Mouse (Mus musculus): ENCODE measurements around the gene Gp1ba.

Gp1ba gene

DNA sequence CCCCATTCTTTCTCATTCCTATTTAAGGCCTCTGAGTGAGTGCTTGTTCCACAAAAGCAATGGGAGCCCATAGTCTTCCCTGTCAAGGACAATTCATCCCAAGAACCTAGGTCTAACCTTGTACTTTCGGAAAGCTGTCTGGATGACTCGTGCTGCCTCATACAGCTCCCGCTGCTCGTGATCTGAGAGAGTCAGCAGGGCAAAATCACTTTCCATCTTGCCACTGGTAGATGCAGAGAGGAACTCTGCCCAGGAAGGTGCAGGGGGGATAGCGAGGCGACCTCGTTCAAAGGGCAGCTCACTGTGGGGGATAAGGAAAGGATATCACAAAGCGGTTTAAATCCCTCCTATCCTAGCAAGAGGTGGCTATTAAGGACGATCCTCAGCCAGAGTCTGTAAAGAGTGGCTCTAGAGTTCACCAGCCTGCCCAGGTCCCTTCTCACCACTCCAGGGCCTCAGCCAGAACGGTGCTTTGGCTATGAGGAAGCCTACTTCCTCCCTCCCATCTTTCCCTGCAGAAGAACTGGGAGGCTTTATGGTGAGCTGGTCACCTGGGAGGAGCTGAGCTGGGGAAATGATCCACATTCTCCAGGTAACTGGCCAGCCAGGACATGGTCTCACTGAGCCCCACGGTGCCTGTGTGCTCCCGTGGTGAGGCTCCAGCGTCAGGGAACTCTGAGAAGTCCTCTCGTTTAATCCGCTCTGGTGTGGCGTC, 32.6 kb downstream of the Gp1ba start:
- no peak for DNase-seq

- no peak for DNase-seq
Measured at GRCm38 (mm10) chr11:70674014-70674413, 35.1 kb downstream of the Gp1ba start.

- no peak for DNase-seq
Measured at GRCm38 (mm10) chr11:70674501-70674900, 35.6 kb downstream of the Gp1ba start.

- no peak for DNase-seq
Measured at GRCm38 (mm10) chr11:70678092-70678491, 39.2 kb downstream of the Gp1ba start.

GRCm38 (mm10) chr11:70678576-70678975, 39.7 kb downstream of the Gp1ba start:
- no peak for DNase-seq

DNA sequence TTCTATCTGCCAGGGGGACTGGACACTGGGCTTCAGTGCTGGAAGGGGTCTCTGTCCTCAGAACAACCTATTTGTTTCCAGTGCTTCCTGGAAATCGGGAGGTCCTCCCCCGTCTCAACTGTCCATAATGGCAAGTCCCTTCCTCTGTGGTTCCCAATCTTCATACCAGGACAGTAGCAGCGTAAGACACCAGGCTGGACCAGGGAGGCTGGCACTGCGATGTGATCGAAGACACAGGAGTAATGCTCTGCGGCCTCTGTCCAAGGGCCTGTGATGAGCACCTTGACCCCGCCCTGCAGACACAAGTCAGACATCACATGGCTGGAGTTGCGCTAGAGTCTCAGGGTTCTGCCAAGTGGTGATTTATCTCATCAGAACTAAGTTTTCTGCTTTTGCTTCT, 40.4 kb downstream of the Gp1ba start:
- no peak for DNase-seq

DNA sequence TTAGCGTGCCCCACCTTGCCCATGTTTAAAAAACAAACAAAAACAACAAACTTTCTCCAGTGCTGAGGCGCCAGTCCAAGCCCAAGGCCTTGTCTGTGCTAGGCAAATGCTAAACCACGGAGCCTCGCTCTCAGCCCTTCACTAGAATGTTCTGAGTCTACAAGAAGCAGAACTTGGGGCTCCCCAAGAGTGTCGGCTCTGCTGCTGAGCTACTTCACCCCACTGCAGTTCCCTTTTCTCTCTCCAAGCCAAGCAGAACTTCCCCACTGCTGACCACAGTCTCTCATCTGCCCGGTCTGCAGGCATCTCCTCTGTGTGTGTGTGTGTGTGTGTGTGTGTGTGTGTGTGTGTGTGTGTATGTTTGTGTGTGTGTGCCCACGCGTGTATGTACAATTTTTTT, 41.0 kb downstream of the Gp1ba start:
- DNase-seq, result no peak

DNA sequence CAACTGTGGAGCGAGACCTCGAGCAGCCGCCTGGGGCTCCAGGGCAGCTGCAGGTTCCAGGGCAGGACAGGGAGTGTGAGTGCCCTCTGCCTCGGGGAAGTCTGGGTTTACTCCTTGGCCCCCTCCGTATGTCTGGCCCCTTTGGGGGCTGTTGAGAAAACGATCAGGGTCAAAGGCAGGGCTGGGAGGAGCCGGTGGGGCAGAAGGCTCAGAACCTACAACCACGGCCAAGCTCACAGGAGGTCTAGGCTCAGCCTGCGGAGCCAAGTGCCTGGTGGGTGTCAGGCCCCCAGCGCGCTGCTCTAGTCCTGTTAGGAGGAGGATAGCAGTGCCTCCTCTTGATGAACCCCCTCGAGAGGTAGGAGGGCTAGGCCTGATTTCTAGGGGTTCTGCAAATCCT, 42.2 kb downstream of the Gp1ba start:
- no peak for DNase-seq

DNA sequence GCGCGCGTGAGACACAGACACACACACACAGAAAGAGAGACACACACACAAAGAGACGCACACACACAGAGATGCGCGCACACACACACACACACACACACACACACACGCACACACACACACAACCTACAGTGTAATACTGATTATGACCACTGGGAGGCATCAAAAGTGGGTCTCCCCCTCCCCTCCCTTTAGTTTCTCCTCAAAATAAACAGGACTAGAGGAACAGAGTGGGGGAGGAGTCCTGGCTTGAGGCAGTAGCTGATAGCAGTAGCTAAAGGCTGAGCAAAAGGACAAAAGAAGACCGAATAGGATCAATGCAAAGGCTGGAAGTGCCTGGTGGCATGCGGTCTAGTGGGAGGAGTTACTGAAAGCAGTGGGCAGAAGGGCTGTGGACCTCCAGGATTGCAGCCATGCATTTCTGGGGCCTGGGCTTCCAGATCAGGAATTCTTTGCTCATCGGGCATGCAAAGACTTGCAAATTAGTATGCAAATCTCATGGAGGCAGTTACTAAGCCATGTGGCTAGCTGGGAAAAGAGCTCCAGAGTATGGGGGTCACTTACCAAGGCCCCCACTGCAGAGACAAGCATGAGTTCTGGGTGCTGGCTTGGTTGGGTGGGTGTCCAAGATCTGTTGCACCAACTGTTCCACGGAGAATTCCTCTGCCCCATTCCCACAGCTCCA, 43.1 kb downstream of the Gp1ba start:
- peak; percentile 45 for DNase-seq

DNA sequence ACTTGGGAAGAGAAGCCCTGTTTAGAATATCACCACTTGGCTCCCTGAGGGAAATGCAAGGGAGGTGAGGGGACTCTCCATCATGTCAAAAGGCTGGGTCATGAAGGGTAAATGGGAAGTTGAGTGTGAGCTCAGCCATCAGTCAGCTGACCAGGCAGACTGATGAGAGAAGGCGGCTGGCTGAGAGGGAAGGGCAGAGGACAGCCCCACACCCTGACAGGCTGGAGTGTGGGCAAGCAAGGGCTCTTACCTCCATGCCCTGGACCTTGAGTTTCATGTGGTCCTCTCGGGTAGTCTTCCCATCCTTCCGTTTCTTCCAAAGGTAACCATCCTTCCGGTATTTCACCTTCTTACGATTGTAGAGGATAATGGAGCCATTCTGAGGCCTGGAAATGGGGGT, 44.7 kb downstream of the Gp1ba start:
- DNase-seq, result no peak

- DNase-seq, result no peak
Measured at GRCm38 (mm10) chr11:70686901-70687566, 48.1 kb downstream of the Gp1ba start.

- DNase-seq, result peak; percentile 88
Measured at GRCm38 (mm10) chr11:70687601-70688199, 48.8 kb downstream of the Gp1ba start, which contains the start of gene Camta2. TSS of gene Camta2 (minus strand) at chr11:70688105.

- no peak for DNase-seq
Measured at GRCm38 (mm10) chr11:70688372-70688771, 49.5 kb downstream of the Gp1ba start.

DNA sequence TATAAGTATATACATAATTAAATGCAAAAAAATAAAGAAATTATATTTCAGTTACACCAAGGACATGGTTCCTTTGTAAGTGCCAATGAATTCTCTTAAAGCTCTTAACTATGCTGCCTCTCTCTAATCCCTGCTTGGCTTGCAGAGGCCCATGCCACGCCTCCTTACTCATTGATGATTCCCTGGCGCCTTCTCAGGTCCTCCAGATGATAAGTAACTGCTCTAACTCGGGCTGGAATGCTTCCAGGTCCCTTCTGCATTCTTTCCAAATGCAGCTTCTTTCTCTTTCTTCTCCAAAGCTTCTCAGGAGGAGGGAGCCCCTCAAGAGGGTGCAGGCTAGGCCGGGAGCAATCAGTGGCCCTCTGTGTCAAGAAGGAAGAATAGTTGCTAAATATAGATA, 50.7 kb downstream of the Gp1ba start:
- DNase-seq, result no peak
